Mouse (Mus musculus) bone marrow macrophage, adult 2 months (primary cell): ENCODE measurements around the gene Lsamp.

Source experiments
- CTCF ChIP-seq: IDR thresholded peaks from 2 replicates; pipeline ENCODE4 v1.5.1; 2012; ENCODE audit warnings: low read depth, mild to moderate bottlenecking, low read length, moderate library complexity
- POLR2A ChIP-seq: IDR thresholded peaks from 2 replicates; pipeline ENCODE4 v1.6.1; 2012; ENCODE audit warnings: mild to moderate bottlenecking, low read depth, low read length, borderline replicate concordance

GRCm38 (mm10) chr16:40710491-40710890 lies 726.3 kb downstream of the Lsamp start:
- no peak for TF ChIP-seq POLR2A
- no peak for TF ChIP-seq CTCF
